Mouse (Mus musculus): ENCODE measurements around the gene Bpifc. TPM values are rescaled to one million over a fixed set of nuclear protein-coding genes. Genes with fewer than 3 reads are reported as not detected.

The Bpifc gene
- polyA plus RNA-seq, 1 experiment = not detected

- no peak for TF ChIP-seq CTCF (IDR thresholded peaks at IDR 0.05; ENCODE audit: control insufficient read depth, insufficient read depth, insufficient read length)
- no peak for TF ChIP-seq FOSL1 (IDR thresholded peaks at IDR 0.05; ENCODE audit: insufficient read depth, low read length, poor library complexity, severe bottlenecking)
- no peak for TF ChIP-seq CEBPB (IDR thresholded peaks at IDR 0.05; ENCODE audit: low read depth)
- TF ChIP-seq USF1 (IDR thresholded peaks at IDR 0.05; ENCODE audit: low read depth) = no peak
- no peak for TF ChIP-seq MAX (IDR thresholded peaks at IDR 0.05)
- TF ChIP-seq MYOD1 (IDR thresholded peaks at IDR 0.05; ENCODE audit: control insufficient read depth, insufficient read length, low read depth) = no peak
- TF ChIP-seq MYOG (IDR thresholded peaks at IDR 0.05; ENCODE audit: control insufficient read depth, extremely low read depth, insufficient read length) = no peak
- H3K36me3 ChIP-seq (ENCODE audit: control insufficient read depth, insufficient read depth) = no peaks in the 10 kb centered on the region
- peaks cover 19% of the 10 kb centered on the region for H3K27me3 ChIP-seq (ENCODE audit: control insufficient read depth, insufficient read depth, insufficient read length)
- H3K79me2 ChIP-seq (ENCODE audit: control insufficient read depth, insufficient read depth) = no peaks in the 10 kb centered on the region
- H3K4me3 ChIP-seq (ENCODE audit: insufficient read depth, poor library complexity, severe bottlenecking) = no peak overlapping the region
- H3K79me3 ChIP-seq (ENCODE audit: low read depth) = no peaks in the 10 kb centered on the region
- H3ac ChIP-seq (ENCODE audit: control insufficient read depth, insufficient read length, low read depth) = no peak overlapping the region
Measured at GRCm38 (mm10) chr10:85966476-85966875, 45.2 kb downstream of the Bpifc start.

- Histone ChIP-seq H3K27me3 (ENCODE audit: control insufficient read depth, insufficient read depth, insufficient read length) (peaks cover 22% of the 10 kb centered on the region), H3ac (ENCODE audit: control insufficient read depth, insufficient read length, low read depth) (no peak overlapping the region), H3K4me3 (ENCODE audit: insufficient read depth, poor library complexity, severe bottlenecking) (no peak overlapping the region), H3K79me3 (ENCODE audit: low read depth) (no peaks in the 10 kb centered on the region), H3K36me3 (ENCODE audit: control insufficient read depth, insufficient read depth) (no peaks in the 10 kb centered on the region), H3K79me2 (ENCODE audit: control insufficient read depth, insufficient read depth) (no peaks in the 10 kb centered on the region)
- TF ChIP-seq USF1 (IDR thresholded peaks at IDR 0.05; ENCODE audit: low read depth) (no peak), MYOD1 (IDR thresholded peaks at IDR 0.05; ENCODE audit: control insufficient read depth, insufficient read length, low read depth) (no peak), MAX (IDR thresholded peaks at IDR 0.05) (no peak), CTCF (IDR thresholded peaks at IDR 0.05; ENCODE audit: control insufficient read depth, insufficient read depth, insufficient read length) (no peak), CEBPB (IDR thresholded peaks at IDR 0.05; ENCODE audit: low read depth) (no peak), MYOG (IDR thresholded peaks at IDR 0.05; ENCODE audit: control insufficient read depth, extremely low read depth, insufficient read length) (no peak), FOSL1 (IDR thresholded peaks at IDR 0.05; ENCODE audit: insufficient read depth, low read length, poor library complexity, severe bottlenecking) (no peak)
Measured at GRCm38 (mm10) chr10:85964316-85964715, 47.4 kb downstream of the Bpifc start.

- Histone ChIP-seq H3K79me2 (ENCODE audit: control insufficient read depth, insufficient read depth) (no peaks in the 10 kb centered on the region), H3K79me3 (ENCODE audit: low read depth) (no peaks in the 10 kb centered on the region), H3ac (ENCODE audit: control insufficient read depth, insufficient read length, low read depth) (no peak overlapping the region), H3K36me3 (ENCODE audit: control insufficient read depth, insufficient read depth) (no peaks in the 10 kb centered on the region), H3K4me3 (ENCODE audit: insufficient read depth, poor library complexity, severe bottlenecking) (no peak overlapping the region), H3K27me3 (ENCODE audit: control insufficient read depth, insufficient read depth, insufficient read length) (peaks cover 22% of the 10 kb centered on the region)
- no peak for TF ChIP-seq CEBPB (IDR thresholded peaks at IDR 0.05; ENCODE audit: low read depth)
- no peak for TF ChIP-seq CTCF (IDR thresholded peaks at IDR 0.05; ENCODE audit: control insufficient read depth, insufficient read depth, insufficient read length)
- no peak for TF ChIP-seq FOSL1 (IDR thresholded peaks at IDR 0.05; ENCODE audit: insufficient read depth, low read length, poor library complexity, severe bottlenecking)
- no peak for TF ChIP-seq MAX (IDR thresholded peaks at IDR 0.05)
- no peak for TF ChIP-seq MYOG (IDR thresholded peaks at IDR 0.05; ENCODE audit: control insufficient read depth, extremely low read depth, insufficient read length)
- TF ChIP-seq USF1 (IDR thresholded peaks at IDR 0.05; ENCODE audit: low read depth) = no peak
- TF ChIP-seq MYOD1 (IDR thresholded peaks at IDR 0.05; ENCODE audit: control insufficient read depth, insufficient read length, low read depth) = no peak
Measured at GRCm38 (mm10) chr10:85962897-85963296, 48.8 kb downstream of the Bpifc start.

GRCm38 (mm10) chr10:85957464-85957950 lies 54.2 kb downstream of the Bpifc start, which contains the start of gene Rtcb:
TSS of gene Rtcb (minus strand) at chr10:85957823.
- H3ac ChIP-seq (ENCODE audit: control insufficient read depth, insufficient read length, low read depth) = peak within 1 kb of the TSS; percentile 85
- H3K4me3 ChIP-seq (ENCODE audit: insufficient read depth, poor library complexity, severe bottlenecking) = peak within 1 kb of the TSS; percentile 95
- H3K36me3 ChIP-seq (ENCODE audit: control insufficient read depth, insufficient read depth) = peaks cover 30% of the 10 kb centered on the region
- H3K79me2 ChIP-seq (ENCODE audit: control insufficient read depth, insufficient read depth) = peaks cover 52% of the 10 kb centered on the region
- TF ChIP-seq MYOG (IDR thresholded peaks at IDR 0.05; ENCODE audit: control insufficient read depth, extremely low read depth, insufficient read length) (no peak), MAX (IDR thresholded peaks at IDR 0.05) (peak; percentile 68)
- peaks cover 8% of the 10 kb centered on the region for H3K27me3 ChIP-seq (ENCODE audit: control insufficient read depth, insufficient read depth, insufficient read length)
- peaks cover 36% of the 10 kb centered on the region for H3K79me3 ChIP-seq (ENCODE audit: low read depth)

- Histone ChIP-seq H3K36me3 (ENCODE audit: control insufficient read depth, insufficient read depth) (peaks cover 36% of the 10 kb centered on the region), H3K79me2 (ENCODE audit: control insufficient read depth, insufficient read depth) (peaks cover 54% of the 10 kb centered on the region), H3ac (ENCODE audit: control insufficient read depth, insufficient read length, low read depth) (peak overlapping the region; percentile 85), H3K79me3 (ENCODE audit: low read depth) (peaks cover 36% of the 10 kb centered on the region), H3K4me3 (ENCODE audit: insufficient read depth, poor library complexity, severe bottlenecking) (peak overlapping the region; percentile 95), H3K27me3 (ENCODE audit: control insufficient read depth, insufficient read depth, insufficient read length) (peaks cover 8% of the 10 kb centered on the region)
- TF ChIP-seq CEBPB (IDR thresholded peaks at IDR 0.05; ENCODE audit: low read depth) = no peak
- TF ChIP-seq MAX (IDR thresholded peaks at IDR 0.05) = no peak
- TF ChIP-seq CTCF (IDR thresholded peaks at IDR 0.05; ENCODE audit: control insufficient read depth, insufficient read depth, insufficient read length) = no peak
- TF ChIP-seq MYOD1 (IDR thresholded peaks at IDR 0.05; ENCODE audit: control insufficient read depth, insufficient read length, low read depth) = no peak
- TF ChIP-seq USF1 (IDR thresholded peaks at IDR 0.05; ENCODE audit: low read depth) = no peak
- TF ChIP-seq FOSL1 (IDR thresholded peaks at IDR 0.05; ENCODE audit: insufficient read depth, low read length, poor library complexity, severe bottlenecking) = no peak
- no peak for TF ChIP-seq MYOG (IDR thresholded peaks at IDR 0.05; ENCODE audit: control insufficient read depth, extremely low read depth, insufficient read length)
Measured at GRCm38 (mm10) chr10:85956871-85957419, 54.8 kb downstream of the Bpifc start.

- Histone ChIP-seq H3K79me2 (ENCODE audit: control insufficient read depth, insufficient read depth) (peaks cover 54% of the 10 kb centered on the region), H3ac (ENCODE audit: control insufficient read depth, insufficient read length, low read depth) (no peak overlapping the region), H3K79me3 (ENCODE audit: low read depth) (peaks cover 36% of the 10 kb centered on the region), H3K4me3 (ENCODE audit: insufficient read depth, poor library complexity, severe bottlenecking) (no peak overlapping the region), H3K36me3 (ENCODE audit: control insufficient read depth, insufficient read depth) (peaks cover 61% of the 10 kb centered on the region), H3K27me3 (ENCODE audit: control insufficient read depth, insufficient read depth, insufficient read length) (no peaks in the 10 kb centered on the region)
- TF ChIP-seq MAX (IDR thresholded peaks at IDR 0.05) (no peak), CTCF (IDR thresholded peaks at IDR 0.05; ENCODE audit: control insufficient read depth, insufficient read depth, insufficient read length) (no peak), MYOG (IDR thresholded peaks at IDR 0.05; ENCODE audit: control insufficient read depth, extremely low read depth, insufficient read length) (no peak), USF1 (IDR thresholded peaks at IDR 0.05; ENCODE audit: low read depth) (no peak), CEBPB (IDR thresholded peaks at IDR 0.05; ENCODE audit: low read depth) (no peak), FOSL1 (IDR thresholded peaks at IDR 0.05; ENCODE audit: insufficient read depth, low read length, poor library complexity, severe bottlenecking) (no peak), MYOD1 (IDR thresholded peaks at IDR 0.05; ENCODE audit: control insufficient read depth, insufficient read length, low read depth) (no peak)
Measured at GRCm38 (mm10) chr10:85954429-85954828, 57.3 kb downstream of the Bpifc start.

Data from C2C12 (cell line).